In the genomic region with DNA sequence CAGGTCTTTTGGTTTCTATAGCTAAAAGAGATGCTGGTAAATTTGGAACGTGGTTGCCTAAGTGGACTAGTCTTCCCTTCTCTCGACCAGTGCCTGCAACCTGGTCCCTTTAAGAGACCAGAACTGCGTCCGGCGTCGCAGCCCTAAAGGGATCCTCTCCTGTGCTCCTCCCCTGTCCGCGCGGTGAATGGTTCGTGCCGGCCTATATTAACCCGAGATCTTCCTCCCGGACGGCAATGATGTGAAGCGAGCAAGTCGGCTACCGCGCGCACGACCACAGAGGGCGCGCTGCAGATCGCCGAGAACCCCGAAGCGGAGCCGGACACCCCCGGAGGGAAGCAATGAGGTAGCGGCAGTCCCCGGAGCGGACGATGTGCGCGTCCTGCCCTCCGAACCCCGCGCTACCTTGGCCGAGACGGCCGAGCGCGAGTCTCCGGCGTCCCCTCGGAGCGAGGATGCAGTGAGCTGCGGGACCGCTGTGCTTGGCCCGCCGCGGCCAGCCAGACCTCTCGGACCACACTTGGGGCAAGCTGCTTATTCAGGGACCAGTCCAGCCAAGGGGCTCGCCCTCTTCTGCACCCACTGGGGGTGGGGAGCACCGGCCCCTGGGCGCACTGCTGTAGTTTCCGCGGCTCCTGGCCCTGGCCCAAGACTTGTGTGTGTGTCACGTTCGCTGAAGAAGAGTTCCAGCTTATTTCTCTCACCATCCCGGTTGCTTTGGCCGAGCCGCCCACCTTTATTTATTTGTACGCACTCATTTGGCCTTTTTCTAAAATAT, we compare ENCODE assay signal across 7 mouse cellular contexts. TPM values are rescaled to one million over a fixed set of nuclear protein-coding genes. Genes with fewer than 3 reads are reported as not detected.
DNase-seq lines count a peak whose midpoint lies in the region; ATAC-seq lines count a peak whose summit lies in the region.

A gene (plus strand): TSS at position 233 of the 778 bp plus-strand sequence.

- peak within 1 kb of the TSS; percentile 97 for H3K4me2 ChIP-seq in limb, embryonic 12.5 days
- peak within 1 kb of the TSS; percentile 91 for H3K4me2 ChIP-seq in midbrain, embryonic 14.5 days (ENCODE audit: low read length)

- peaks cover 47% of the 10 kb centered on the region for H3K4me1 ChIP-seq in limb, embryonic 12.5 days (replicated peaks)
- H3K4me1 ChIP-seq in midbrain, embryonic 14.5 days (ENCODE audit: control insufficient read depth, insufficient read depth, low read length): peaks cover 19% of the 10 kb centered on the region

- under 1% methylated on average over 63 of the region's 63 CpGs for WGBS in limb, embryonic 12.5 days
- WGBS in midbrain, embryonic 14.5 days: under 1% methylated on average over 63 of the region's 63 CpGs

- H3K9me3 ChIP-seq in limb, embryonic 12.5 days: no peaks in the 10 kb centered on the region
- H3K9me3 ChIP-seq in midbrain, embryonic 14.5 days (ENCODE audit: control insufficient read depth, low read length): no peaks in the 10 kb centered on the region

- peak; percentile 94 for DNase-seq in adrenal gland, adult 8-10 months
- peak; percentile 81 for DNase-seq in embryo, embryonic 11.5 days (ENCODE audit: low read depth, low spot score)
- DNase-seq in kidney, adult 11 months: peak; percentile 92
- peak; percentile 90 for DNase-seq in midbrain, embryonic 14.5 days
- peak; percentile 67 for DNase-seq in spleen, adult 12 weeks (ENCODE audit: low spot score)

- H3K27me3 ChIP-seq in limb, embryonic 12.5 days: peaks cover 60% of the 10 kb centered on the region
- H3K27me3 ChIP-seq in midbrain, embryonic 14.5 days (ENCODE audit: control insufficient read depth, insufficient read depth, low read length): peaks cover 16% of the 10 kb centered on the region

- no peaks in the 10 kb centered on the region for H3K36me3 ChIP-seq in limb, embryonic 12.5 days
- no peaks in the 10 kb centered on the region for H3K36me3 ChIP-seq in midbrain, embryonic 14.5 days (ENCODE audit: control insufficient read depth, insufficient read depth, low read length)

- peak within 1 kb of the TSS; percentile 53; the same call in 1 of the 2 replicates for H3K27ac ChIP-seq in limb, embryonic 12.5 days
- peak within 1 kb of the TSS; percentile 52; the same call in 1 of the 2 replicates for H3K27ac ChIP-seq in midbrain, embryonic 14.5 days (replicated peaks; ENCODE audit: low read depth, low read length)

- H3K9ac ChIP-seq in limb, embryonic 12.5 days (replicated peaks): peak within 1 kb of the TSS; percentile 72
- peak within 1 kb of the TSS; percentile 54 for H3K9ac ChIP-seq in midbrain, embryonic 14.5 days (replicated peaks; ENCODE audit: low read length)

- peak; percentile 56 for ATAC-seq in granulocyte monocyte progenitor cell, adult 5-6 weeks (replicated peaks; ENCODE audit: poor library complexity, severe bottlenecking)
- peak; percentile 45 for ATAC-seq in limb, embryonic 12.5 days (ENCODE audit: insufficient number of reproducible peaks, insufficient read depth, low FRiP score, low TSS enrichment, low read depth)
- peak; percentile 55 for ATAC-seq in midbrain, embryonic 14.5 days (ENCODE audit: low FRiP score, low TSS enrichment)

- H3K4me3 ChIP-seq in limb, embryonic 12.5 days (replicated peaks): peak within 1 kb of the TSS; percentile 63
- peak within 1 kb of the TSS; percentile 57 for H3K4me3 ChIP-seq in midbrain, embryonic 14.5 days (replicated peaks; ENCODE audit: low read depth, low read length)

RNA-seq across cellular contexts. Expression of the gene that starts here (rescaled TPM):
- 10 to 100 TPM; 36.5 to 45.0 (median 38.5) TPM for total RNA-seq in adrenal gland, adult 8-10 months (2022)
- total RNA-seq in granulocyte monocyte progenitor cell, adult 5-6 weeks (2014; fragmentation: Nextera tagmentation): 7.5 and 9.6 TPM in 2 replicates
- total RNA-seq in granulocyte monocyte progenitor cell, adult 5-6 weeks (2017): 7.2 and 11.9 TPM in 2 replicates
- polyA plus RNA-seq in limb, embryonic 12.5 days (2016; fragmentation: Nextera tagmentation; extraction: Ambion mirVana): 11.2 and 12.0 TPM in 2 replicates
- polyA plus RNA-seq in midbrain, embryonic 14.5 days (2014; fragmentation: Nextera tagmentation; extraction: Ambion mirVana): 5.1 and 5.9 TPM in 2 replicates

Comparison
In these comparisons a context has a peak if more than half of its experiments do, and no peak if none do; other contexts are left out.
1. Peak in every context shown above with its lines: DNase-seq, ATAC-seq, H3K4me3 ChIP-seq and H3K27ac ChIP-seq.